In genomic region chr11:65170121-65170750, GRCm38 (mm10) we compare ENCODE assay signal across 27 mouse cellular contexts. TPM values are rescaled to one million over a fixed set of nuclear protein-coding genes. Genes with fewer than 3 reads are reported as not detected.
A peak's percentile ranks its signal among the peaks of the same experiment; 100 is the strongest.
DNase-seq lines count a peak whose midpoint lies in the region; ATAC-seq and TF ChIP-seq lines count a peak whose summit lies in the region.
"Had no signal": no experiment of that assay in that cellular context is flagged by ENCODE, and none has a peak within 500 bp of the region (broad histone marks: within the 10 kb centered on the region; RNA-seq: fewer than 3 reads in every experiment).

No protein-coding gene starts in this region.

- H3K9ac ChIP-seq in lung, embryonic 15.5 days = no peak overlapping the region
- H3K9ac ChIP-seq: embryonic facial prominence, embryonic 15.5 days; forebrain, embryonic 15.5 days; limb, embryonic 13.5 days; liver, embryonic 13.5 days; neural tube, embryonic 15.5 days had no signal

- H3K9me3 ChIP-seq in lung, embryonic 15.5 days = no peaks in the 10 kb centered on the region
- H3K9me3 ChIP-seq in hindbrain, embryonic 10.5 days = no peaks in the 10 kb centered on the region
- H3K9me3 ChIP-seq: embryonic facial prominence, embryonic 15.5 days; forebrain, embryonic 15.5 days; limb, embryonic 13.5 days; liver, embryonic 13.5 days; midbrain, embryonic 10.5 days; neural tube, embryonic 15.5 days had no signal

- peak overlapping the region; percentile 49 for H3K27ac ChIP-seq in lung, embryonic 15.5 days
- no peak overlapping the region for H3K27ac ChIP-seq in hindbrain, embryonic 10.5 days
- H3K27ac ChIP-seq: embryonic facial prominence, embryonic 15.5 days; forebrain, embryonic 15.5 days; hindbrain, postnatal 0 days; limb, embryonic 13.5 days; liver, embryonic 13.5 days; macrophage; midbrain, embryonic 10.5 days; neural tube, embryonic 15.5 days had no signal

- peak; percentile 13 for DNase-seq in adrenal gland, postnatal 14 days
- no peak for DNase-seq in adrenal gland, adult 2 months
- DNase-seq in lung, adult 18-20 months = peak; percentile 42 to 55
- no peak for DNase-seq in lung, adult 2 months
- peak; percentile 63 for DNase-seq in lung, postnatal 36 days
- DNase-seq in hindbrain, embryonic 10.5 days (ENCODE audit: low spot score) = no peak
- no peak for DNase-seq in right cerebral cortex, postnatal 14 days
- DNase-seq: cerebellum, adult 9-10 months; liver, embryonic 13.5 days; right cerebral cortex, adult 18-20 months; thymus, adult 18-20 months; thymus, postnatal 4 days had no signal

- no peak for ATAC-seq in lung, embryonic 15.5 days (ENCODE audit: borderline replicate concordance, extremely low read depth, low FRiP score, low TSS enrichment)
- ATAC-seq: forebrain, embryonic 15.5 days; hindbrain, postnatal 0 days; intestine, embryonic 16.5 days had no signal

- peaks cover 5% of the 10 kb centered on the region; the same call in 1 of the 2 replicates for H3K4me1 ChIP-seq in lung, adult 2 months (ENCODE audit: control insufficient read depth, insufficient read depth, low read length)
- 0 out of 2 replicates have a peak, but pooled peaks cover 6% of the 10 kb centered on the region for H3K4me1 ChIP-seq in lung, embryonic 15.5 days
- H3K4me1 ChIP-seq in hindbrain, embryonic 10.5 days (replicated peaks) = no peaks in the 10 kb centered on the region; the same call in 1 of the 2 replicates
- H3K4me1 ChIP-seq: embryonic facial prominence, embryonic 15.5 days; forebrain, embryonic 15.5 days; limb, embryonic 13.5 days; liver, embryonic 13.5 days; midbrain, embryonic 10.5 days; neural tube, embryonic 15.5 days had no signal

- H3K4me3 ChIP-seq in lung, adult 2 months (replicated peaks; ENCODE audit: extremely low read depth, low read depth, low read length) = no peak overlapping the region
- H3K4me3 ChIP-seq in lung, embryonic 15.5 days = no peak overlapping the region
- no peak overlapping the region for H3K4me3 ChIP-seq in hindbrain, embryonic 10.5 days
- H3K4me3 ChIP-seq: embryonic facial prominence, embryonic 15.5 days; forebrain, embryonic 15.5 days; limb, embryonic 13.5 days; liver, embryonic 13.5 days; midbrain, embryonic 10.5 days; neural tube, embryonic 15.5 days had no signal

- H3K4me2 ChIP-seq in lung, embryonic 15.5 days = no peak overlapping the region
- H3K4me2 ChIP-seq: embryonic facial prominence, embryonic 15.5 days; forebrain, embryonic 15.5 days; heart, embryonic 11.5 days; limb, embryonic 13.5 days; liver, embryonic 13.5 days; neural tube, embryonic 15.5 days had no signal

- TF ChIP-seq POLR2A in lung, adult 2 months (IDR thresholded peaks at IDR 0.05; ENCODE audit: borderline replicate concordance, extremely low read depth, low read depth, low read length) = no peak

- 61% methylated on average over 4 of the region's 4 CpGs for WGBS in lung, adult 2 months
- 71% methylated on average over 4 of the region's 4 CpGs for WGBS in lung, embryonic 15.5 days
- 88% methylated on average over 4 of the region's 4 CpGs for WGBS in hindbrain, embryonic 10.5 days

- no peaks in the 10 kb centered on the region for H3K27me3 ChIP-seq in lung, embryonic 15.5 days
- H3K27me3 ChIP-seq in hindbrain, embryonic 10.5 days (ENCODE audit: insufficient read depth, poor library complexity, severe bottlenecking) = no peaks in the 10 kb centered on the region
- H3K27me3 ChIP-seq: embryonic facial prominence, embryonic 15.5 days; forebrain, embryonic 15.5 days; liver, embryonic 13.5 days; neural tube, embryonic 15.5 days had no signal

- H3K36me3 ChIP-seq in lung, embryonic 15.5 days = no peaks in the 10 kb centered on the region
- no peaks in the 10 kb centered on the region for H3K36me3 ChIP-seq in hindbrain, embryonic 10.5 days
- H3K36me3 ChIP-seq: embryonic facial prominence, embryonic 15.5 days; forebrain, embryonic 15.5 days; limb, embryonic 13.5 days; liver, embryonic 13.5 days; midbrain, embryonic 10.5 days; neural tube, embryonic 15.5 days had no signal

- TF ChIP-seq CTCF in lung, adult 2 months (IDR thresholded peaks at IDR 0.05; ENCODE audit: insufficient read depth, low read length) = no peak

RNA-seq across cellular contexts. Expression of gene Arhgap44, which starts 7.5 kb away (rescaled TPM):
- 8.2 and 9.7 TPM in 2 replicates for total RNA-seq in adrenal gland, postnatal 14 days (2021)
- total RNA-seq in adrenal gland, adult 2 months (2021) = 10 to 100 TPM in 1 of 2 experiments, 1 to 10 TPM in 1; 6.8 to 15.5 TPM
- polyA plus RNA-seq in adrenal gland, adult 2 months (2012; rRNA removed) = 4.8 and 5.0 TPM in 2 replicates
- polyA plus RNA-seq in lung, adult 2 months (2012; rRNA removed) = 28.1 and 32.6 TPM in 2 replicates
- 12.9 and 15.8 TPM in 2 replicates for polyA plus RNA-seq in lung, embryonic 15.5 days (2015; fragmentation: Nextera tagmentation; extraction: Ambion mirVana)
- 4.5 and 4.8 TPM in 2 replicates for polyA plus RNA-seq in hindbrain, embryonic 10.5 days (2016; fragmentation: Nextera tagmentation; extraction: Ambion mirVana)
- total RNA-seq: common myeloid progenitor, adult 5-6 weeks had no signal
- polyA plus RNA-seq: macrophage had no signal

RNA-seq across cellular contexts. Expression of gene 1700086D15Rik, which starts 10.5 kb away (rescaled TPM):
- total RNA-seq in adrenal gland, postnatal 14 days (2021) = 0.34 and 0.63 TPM in 2 replicates
- not detected for total RNA-seq in adrenal gland, adult 2 months (2021)
- polyA plus RNA-seq in adrenal gland, adult 2 months (2012; rRNA removed) = not detected in 2 replicates
- 0.27 and 0.32 TPM in 2 replicates for polyA plus RNA-seq in lung, adult 2 months (2012; rRNA removed)
- polyA plus RNA-seq in lung, embryonic 15.5 days (2015; fragmentation: Nextera tagmentation; extraction: Ambion mirVana) = 0.20 and 0.22 TPM in 2 replicates
- not detected in 2 replicates for polyA plus RNA-seq in hindbrain, embryonic 10.5 days (2016; fragmentation: Nextera tagmentation; extraction: Ambion mirVana)
- total RNA-seq: common myeloid progenitor, adult 5-6 weeks; midbrain, postnatal 0 days had no signal
- polyA plus RNA-seq: embryonic facial prominence, embryonic 15.5 days; gonadal fat pad, adult 2 months; hindbrain, embryonic 11.5 days; intestine, embryonic 16.5 days; liver, embryonic 13.5 days; macrophage; stomach, embryonic 16.5 days had no signal

Comparison
In these comparisons a context has a peak if more than half of its experiments do, and no peak if none do; other contexts are left out.
1. DNase-seq: peak in adrenal gland, postnatal 14 days (single experiment), lung, adult 18-20 months (2 of 2) and lung, postnatal 36 days (single experiment); none in adrenal gland, adult 2 months (single experiment), lung, adult 2 months (single experiment), hindbrain, embryonic 10.5 days (single experiment) and right cerebral cortex, postnatal 14 days (single experiment).